Mouse (Mus musculus) mouse embryonic stem cell (cell line): ENCODE measurements at regions not wholly inside any gene's neighbourhood (a gene's known extent, or its start where the extent isn't known, plus 50 kb on each side); places are given as distances from the start of the nearest gene placed in this dataset.

Source experiments
- in situ Hi-C, 2 experiments: fragments of 300-500 bp; cut with MboI; formaldehyde crosslinking; loops; 1 replicate in 1 of 2; 3 replicates in 1 of 2; pipeline ENCODE4 v1.14.3; 2019 to 2020; ENCODE audit warnings: low sequenced_read_pairs in 2 of 2, low pct_unique_long_range_greater_than_20kb in 1 of 2, mixed read lengths in 1 of 2; ENCODE audit not compliant: unreplicated experiment in 1 of 2

- in situ Hi-C loops, result no loop called here
Observed at GRCm38 (mm10) chr14:47795062-47795461, 146.8 kb downstream of the Ktn1 start.

GRCm38 (mm10) chr14:47798203-47798602, 150.0 kb downstream of the Ktn1 start:
- in situ Hi-C loops, result no loop called here

GRCm38 (mm10) chr14:47799564-47799963, 151.3 kb downstream of the Ktn1 start:
- in situ Hi-C loops, result no loop called here

- in situ Hi-C loops, result no loop called here
Observed at GRCm38 (mm10) chr14:47805202-47805601, 157.0 kb downstream of the Ktn1 start.

- in situ Hi-C loops, result no loop called here
Observed at GRCm38 (mm10) chr14:47805771-47806535, 157.7 kb downstream of the Ktn1 start.

GRCm38 (mm10) chr14:47808097-47808910, 160.1 kb downstream of the Ktn1 start:
- in situ Hi-C loops, result no loop called here

GRCm38 (mm10) chr14:47818224-47818623, 170.0 kb downstream of the Ktn1 start:
- in situ Hi-C loops, result no loop called here

GRCm38 (mm10) chr14:47818641-47819040, 170.4 kb downstream of the Ktn1 start:
- in situ Hi-C loops, result no loop called here

- in situ Hi-C loops, result no loop called here
Observed at GRCm38 (mm10) chr14:47820571-47821143, 172.4 kb downstream of the Ktn1 start.

GRCm38 (mm10) chr14:47823182-47823581, 174.9 kb downstream of the Ktn1 start:
- in situ Hi-C loops, result no loop called here

- in situ Hi-C loops, result no loop called here
Observed at GRCm38 (mm10) chr14:47823696-47824095, 175.4 kb downstream of the Ktn1 start.

GRCm38 (mm10) chr14:47825446-47825956, 177.3 kb downstream of the Ktn1 start:
- in situ Hi-C loops, result no loop called here

- in situ Hi-C loops, result no loop called here
Observed at GRCm38 (mm10) chr14:47826545-47826944, 178.3 kb downstream of the Ktn1 start.

- in situ Hi-C loops, result no loop called here
Observed at GRCm38 (mm10) chr14:47827623-47828022, 179.4 kb downstream of the Ktn1 start.

- in situ Hi-C loops, result no loop called here
Observed at GRCm38 (mm10) chr14:47833696-47834095, 185.4 kb downstream of the Ktn1 start.

- in situ Hi-C loops, result no loop called here
Observed at GRCm38 (mm10) chr14:47835408-47835807, 187.2 kb downstream of the Ktn1 start.

GRCm38 (mm10) chr14:47839493-47840215, 191.4 kb downstream of the Ktn1 start:
- in situ Hi-C loops, result no loop called here

- in situ Hi-C loops, result no loop called here
Observed at GRCm38 (mm10) chr14:47844366-47844765, 196.1 kb downstream of the Ktn1 start.

GRCm38 (mm10) chr14:47848861-47849260, 200.6 kb downstream of the Ktn1 start:
- in situ Hi-C loops, result no loop called here
